Mouse (Mus musculus): ENCODE measurements around the gene Vwa7. TPM values are rescaled to one million over a fixed set of nuclear protein-coding genes. Genes with fewer than 3 reads are reported as not detected.
"Not testable (repeated sequence)": the region's sequence is repeated elsewhere in the genome, so short reads cannot be mapped to it uniquely, and the experiment has no call there.

Gene Vwa7
- polyA plus RNA-seq, 1 experiment from 2014 or later, result 0.13 TPM

DNA sequence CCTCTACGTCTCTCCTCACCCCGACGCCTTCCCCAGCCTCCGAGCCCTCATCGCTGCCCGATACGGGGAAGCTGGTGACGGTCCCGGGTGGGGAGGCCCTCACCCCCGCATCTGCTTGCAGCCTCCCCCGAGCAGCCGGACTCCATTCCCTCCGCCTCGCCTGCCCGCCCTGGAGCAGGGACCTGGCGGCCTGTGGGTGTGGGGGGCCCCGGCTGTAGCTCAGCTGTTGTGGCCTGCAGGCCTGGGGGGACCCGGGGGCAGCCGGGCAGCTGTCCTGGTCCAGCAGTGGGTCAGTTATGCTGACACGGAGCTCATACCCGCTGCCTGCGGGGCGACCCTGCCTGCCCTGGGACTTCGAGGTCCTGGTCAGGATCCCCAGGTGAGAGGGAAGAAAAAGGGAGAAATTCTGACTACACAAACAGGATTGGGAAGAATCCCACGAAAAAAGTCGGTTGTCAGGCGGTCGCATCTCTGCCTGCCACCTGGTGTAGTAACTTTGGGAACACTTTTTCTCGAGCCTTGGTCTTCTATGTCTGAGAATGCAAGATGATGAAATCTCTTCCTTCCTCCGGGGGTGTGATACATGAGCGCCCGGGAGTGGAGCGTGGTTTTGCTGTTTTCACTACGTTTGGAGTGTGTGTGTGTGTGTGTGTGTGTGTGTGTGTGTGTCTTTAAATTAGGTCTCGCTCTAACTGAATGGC is 14.8 kb upstream of the Vwa7 start:
- Histone ChIP-seq H3K27ac (peak overlapping the region; percentile 98), H3K36me3 (peaks cover 51% of the 10 kb centered on the region), H3K9me3 (no peaks in the 10 kb centered on the region), H3K27me3 (no peaks in the 10 kb centered on the region), H3K4me3 (replicated peaks) (peak overlapping the region; percentile 87), H3K9ac (replicated peaks) (peak overlapping the region; percentile 95), H3K4me2 (peak overlapping the region; percentile 97), H3K4me1 (replicated peaks) (peaks cover 38% of the 10 kb centered on the region)
- WGBS, result under 1% methylated on average over 35 of the region's 35 CpGs
- ATAC-seq (ENCODE audit: insufficient number of reproducible peaks, insufficient read depth, low FRiP score, low TSS enrichment, low read depth), result peak; percentile 18; the same call in 1 of the 2 replicates

DNA sequence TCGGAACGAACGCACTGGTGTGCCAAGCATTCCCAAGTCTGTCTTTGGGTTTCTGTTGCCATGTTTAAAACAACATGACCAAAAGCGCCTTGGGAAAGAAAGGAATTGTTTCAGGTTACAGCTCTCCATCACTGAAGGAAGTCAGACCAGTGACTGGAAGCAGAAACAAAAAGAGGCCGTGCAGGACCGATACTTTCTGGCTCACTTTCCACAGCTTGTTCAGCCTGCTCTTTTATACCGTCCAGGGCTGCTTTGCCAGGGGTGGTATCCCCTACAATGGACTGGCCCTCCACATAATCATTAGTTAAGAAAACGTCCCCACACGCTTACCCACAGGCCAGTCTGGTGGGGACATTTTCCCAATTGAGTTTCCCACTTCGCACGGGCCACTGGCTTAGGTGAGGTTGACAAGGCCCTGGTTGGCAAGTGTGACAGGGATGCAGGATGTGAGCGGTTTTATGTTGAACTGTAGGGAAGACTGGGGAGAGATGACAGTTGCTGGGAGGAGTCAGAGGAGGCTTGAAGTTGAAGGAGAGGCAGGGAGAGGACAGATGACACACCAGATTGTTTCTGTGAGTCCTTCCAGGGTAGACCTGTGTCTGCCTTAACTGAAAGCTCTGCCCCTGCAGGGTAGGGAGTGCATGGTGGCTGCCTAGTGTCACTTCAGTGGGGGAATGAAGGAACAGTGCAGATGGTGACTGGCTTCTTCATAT is 14.1 kb upstream of the Vwa7 start:
- Histone ChIP-seq H3K36me3 (peaks cover 52% of the 10 kb centered on the region), H3K27ac (peak overlapping the region; percentile 98), H3K27me3 (no peaks in the 10 kb centered on the region), H3K9ac (replicated peaks) (peak overlapping the region; percentile 95), H3K4me3 (replicated peaks) (peak overlapping the region; percentile 87), H3K9me3 (no peaks in the 10 kb centered on the region), H3K4me1 (replicated peaks) (peaks cover 35% of the 10 kb centered on the region), H3K4me2 (peak overlapping the region; percentile 97)
- ATAC-seq (ENCODE audit: insufficient number of reproducible peaks, insufficient read depth, low FRiP score, low TSS enrichment, low read depth), result no peak
- 11% methylated on average over 12 of the region's 12 CpGs for WGBS

DNA sequence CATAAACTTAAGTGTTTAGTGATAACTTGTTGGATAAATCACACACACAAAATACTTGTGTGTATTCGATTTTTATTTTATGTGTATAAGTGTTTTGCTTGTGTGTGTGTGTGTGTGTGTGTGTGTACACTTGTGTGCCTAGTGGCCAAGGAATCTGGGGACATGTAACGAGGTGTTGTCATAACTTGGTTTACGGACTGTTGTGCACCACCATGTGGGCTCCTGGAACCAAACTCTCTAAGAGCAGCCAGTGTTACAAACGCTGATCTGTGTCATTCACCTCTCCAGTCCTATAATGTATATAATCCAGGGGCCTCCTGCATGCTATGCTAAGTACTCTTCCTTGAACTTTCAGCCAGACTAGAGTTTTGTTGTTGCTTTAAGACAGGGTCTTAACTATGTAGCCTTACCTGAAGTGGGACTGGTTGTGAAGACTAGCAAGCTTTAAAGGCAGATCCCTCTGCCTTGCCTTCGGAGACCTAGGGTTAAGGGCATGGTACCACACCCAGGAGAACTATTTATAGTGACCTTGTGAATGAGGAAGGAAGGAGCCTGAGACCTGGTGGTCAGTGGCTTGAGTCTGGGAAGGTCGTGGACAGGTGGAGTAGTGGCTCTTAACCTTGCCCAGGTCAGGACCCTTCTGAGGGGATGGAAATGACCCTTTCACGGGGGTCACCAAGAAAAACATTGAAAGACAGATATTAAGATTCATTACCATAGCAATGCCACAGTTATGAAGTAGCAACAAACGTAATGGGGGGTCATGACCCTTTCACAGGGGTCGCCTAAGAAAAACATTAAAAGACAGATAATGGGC is 13.1 kb upstream of the Vwa7 start:
- Histone ChIP-seq H3K4me3 (replicated peaks) (peak overlapping the region; percentile 87; the same call in 1 of the 2 replicates), H3K4me2 (peak overlapping the region; percentile 97), H3K27me3 (no peaks in the 10 kb centered on the region), H3K9ac (replicated peaks) (peak overlapping the region; percentile 95), H3K4me1 (replicated peaks) (peaks cover 35% of the 10 kb centered on the region), H3K27ac (no peak overlapping the region; the same call in 1 of the 2 replicates), H3K36me3 (peaks cover 52% of the 10 kb centered on the region), H3K9me3 (no peaks in the 10 kb centered on the region)
- ATAC-seq (ENCODE audit: insufficient number of reproducible peaks, insufficient read depth, low FRiP score, low TSS enrichment, low read depth), result no peak
- 63% methylated on average over 9 of the region's 9 CpGs for WGBS

DNA sequence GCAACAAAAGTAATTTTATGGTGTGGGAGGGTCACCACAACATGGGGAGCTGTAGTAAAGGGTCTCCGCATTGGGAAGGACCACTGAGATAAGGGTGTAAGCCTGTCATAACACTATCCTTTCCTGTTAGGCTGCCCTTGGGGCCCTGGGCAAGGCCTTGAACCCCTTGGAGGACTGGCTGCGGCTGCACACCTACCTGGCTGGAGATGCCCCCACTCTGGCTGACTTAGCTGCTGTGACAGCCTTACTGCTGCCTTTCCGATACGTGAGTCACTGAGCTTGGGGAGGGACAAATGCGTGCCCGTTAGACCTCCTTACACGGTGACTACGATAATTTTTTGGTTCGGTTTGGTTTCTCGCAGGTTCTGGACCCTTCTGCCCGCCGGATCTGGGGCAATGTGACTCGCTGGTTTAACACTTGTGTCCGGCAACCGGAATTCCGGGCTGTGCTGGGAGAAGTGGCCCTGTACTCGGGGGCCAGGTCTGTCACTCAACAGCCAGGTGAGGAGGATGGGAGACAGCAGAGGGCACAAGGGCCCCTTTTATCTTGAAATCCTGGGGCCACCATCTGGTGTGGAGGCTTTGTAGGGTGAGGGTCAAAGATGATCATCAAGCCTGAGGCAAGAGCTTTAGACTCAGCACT is 12.2 kb upstream of the Vwa7 start:
- Histone ChIP-seq H3K27ac (no peak overlapping the region), H3K9ac (replicated peaks) (no peak overlapping the region), H3K4me3 (replicated peaks) (no peak overlapping the region), H3K27me3 (no peaks in the 10 kb centered on the region), H3K4me1 (replicated peaks) (peaks cover 26% of the 10 kb centered on the region), H3K9me3 (no peaks in the 10 kb centered on the region), H3K4me2 (no peak overlapping the region), H3K36me3 (peaks cover 53% of the 10 kb centered on the region)
- no peak for ATAC-seq (ENCODE audit: insufficient number of reproducible peaks, insufficient read depth, low FRiP score, low TSS enrichment, low read depth)
- WGBS, result 94% methylated on average over 17 of the region's 17 CpGs

DNA sequence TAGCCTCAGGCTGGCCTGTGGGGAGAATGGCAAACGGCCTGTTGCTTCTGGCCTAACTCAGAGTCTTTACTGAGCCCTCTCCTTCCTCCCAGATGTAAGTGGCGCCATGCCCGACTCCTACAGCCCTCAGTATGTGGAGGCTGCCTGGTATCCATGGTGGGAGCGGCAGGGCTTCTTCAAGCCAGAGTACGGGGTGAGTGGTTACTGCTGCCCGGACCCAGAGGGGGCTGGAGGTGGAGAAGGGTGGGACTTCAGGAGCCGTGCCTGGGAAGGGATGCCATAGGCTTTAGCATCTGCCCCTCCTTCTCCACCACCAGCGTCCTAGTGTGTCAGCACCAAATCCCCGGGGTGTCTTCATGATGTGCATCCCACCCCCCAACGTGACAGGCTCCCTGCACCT is 11.2 kb upstream of the Vwa7 start:
- H3K27ac ChIP-seq, result no peak overlapping the region
- H3K36me3 ChIP-seq, result peaks cover 63% of the 10 kb centered on the region
- H3K9me3 ChIP-seq, result no peaks in the 10 kb centered on the region
- WGBS, result 92% methylated on average over 10 of the region's 10 CpGs
- no peak for ATAC-seq (ENCODE audit: insufficient number of reproducible peaks, insufficient read depth, low FRiP score, low TSS enrichment, low read depth)
- H3K4me1 ChIP-seq (replicated peaks), result peaks cover 17% of the 10 kb centered on the region
- H3K9ac ChIP-seq (replicated peaks), result no peak overlapping the region
- no peaks in the 10 kb centered on the region for H3K27me3 ChIP-seq
- no peak overlapping the region for H3K4me2 ChIP-seq
- no peak overlapping the region for H3K4me3 ChIP-seq (replicated peaks)

DNA sequence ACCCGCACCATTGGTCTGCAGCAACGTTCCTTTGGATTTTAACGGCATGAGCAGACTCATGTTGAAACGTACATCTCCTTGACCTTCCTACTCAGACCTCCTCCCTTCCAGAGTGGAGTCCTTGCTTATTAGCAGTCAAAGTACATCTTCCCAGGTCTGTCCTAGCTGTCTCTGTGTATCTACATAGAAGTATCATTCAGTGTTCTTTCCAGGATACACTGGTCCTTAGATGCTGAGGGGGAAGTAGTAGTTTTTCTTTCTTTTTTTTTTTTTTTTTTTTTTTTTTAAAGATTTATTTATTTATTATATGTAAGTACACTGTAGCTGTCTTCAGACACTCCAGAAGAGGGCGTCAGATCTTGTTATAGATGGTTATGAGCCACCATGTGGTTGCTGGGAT is 10.5 kb upstream of the Vwa7 start:
- H3K9me3 ChIP-seq; H3K9ac ChIP-seq (replicated peaks); H3K27me3 ChIP-seq; ATAC-seq (ENCODE audit: insufficient number of reproducible peaks, insufficient read depth, low FRiP score, low TSS enrichment, low read depth); H3K27ac ChIP-seq; H3K4me3 ChIP-seq (replicated peaks); H3K4me2 ChIP-seq: not testable (repeated sequence)
- Histone ChIP-seq H3K4me1 (replicated peaks) (peaks cover 17% of the 10 kb centered on the region), H3K36me3 (peaks cover 70% of the 10 kb centered on the region)
- WGBS, result 97% methylated on average over 4 of the region's 5 CpGs

DNA sequence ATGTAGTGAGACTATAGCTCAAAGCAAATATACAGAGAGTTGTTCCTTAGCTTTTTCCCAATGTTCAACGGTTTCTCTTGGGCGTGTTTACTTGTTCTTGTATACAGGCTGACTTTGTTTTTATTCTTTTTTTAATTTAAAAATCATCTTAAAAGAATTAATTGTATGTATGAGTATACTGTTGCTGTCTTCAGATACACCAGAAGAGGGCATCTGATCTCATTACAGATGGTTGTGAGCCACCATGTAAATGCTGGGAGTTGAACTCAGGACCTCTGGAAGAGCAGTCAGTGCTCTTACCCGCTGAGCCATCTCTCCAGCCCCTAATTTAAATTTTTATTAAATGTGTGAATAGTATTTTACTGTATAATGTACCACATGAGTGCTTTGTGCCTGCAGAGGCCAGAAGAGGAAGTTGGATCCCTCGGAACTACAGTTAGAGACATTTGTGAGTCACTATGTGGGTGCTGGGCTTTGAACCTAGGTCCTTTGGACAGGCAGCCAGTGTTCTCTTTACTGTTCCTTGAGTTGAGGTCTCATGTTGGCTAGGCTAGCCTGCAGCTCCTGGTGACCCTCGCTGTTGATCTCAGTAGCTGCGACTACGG is 8.9 kb upstream of the Vwa7 start:
- WGBS, result 95% methylated on average over 7 of the region's 7 CpGs
- Histone ChIP-seq H3K9ac (replicated peaks) (no peak overlapping the region), H3K27me3 (no peaks in the 10 kb centered on the region), H3K4me3 (replicated peaks) (no peak overlapping the region), H3K27ac (no peak overlapping the region), H3K4me2 (no peak overlapping the region), H3K36me3 (peaks cover 86% of the 10 kb centered on the region), H3K9me3 (no peaks in the 10 kb centered on the region), H3K4me1 (replicated peaks) (peaks cover 11% of the 10 kb centered on the region)
- no peak for ATAC-seq (ENCODE audit: insufficient number of reproducible peaks, insufficient read depth, low FRiP score, low TSS enrichment, low read depth)

DNA sequence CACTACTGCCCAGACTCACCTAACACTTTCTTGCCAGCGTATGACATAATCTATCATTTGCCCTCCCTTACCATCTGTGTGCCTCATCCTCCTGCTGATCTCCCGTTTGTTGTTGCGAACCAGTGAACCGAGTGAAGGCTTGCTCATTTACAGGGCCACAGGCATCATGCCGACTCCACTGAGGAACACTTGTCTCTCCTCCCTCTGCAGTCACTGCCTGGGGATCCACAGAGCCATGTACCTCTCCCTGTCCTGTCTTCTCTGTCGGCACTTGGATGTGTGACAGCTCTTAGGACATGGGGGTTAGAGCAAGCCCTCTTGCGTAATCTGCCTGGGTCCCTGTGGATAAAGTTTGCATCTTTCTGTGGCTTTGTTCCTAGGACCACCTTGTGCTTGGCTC is 6.8 kb upstream of the Vwa7 start:
- Histone ChIP-seq H3K4me3 (replicated peaks) (no peak overlapping the region), H3K27me3 (no peaks in the 10 kb centered on the region), H3K4me1 (replicated peaks) (no peaks in the 10 kb centered on the region), H3K36me3 (peaks cover 98% of the 10 kb centered on the region), H3K9ac (replicated peaks) (no peak overlapping the region), H3K27ac (no peak overlapping the region), H3K4me2 (no peak overlapping the region), H3K9me3 (no peaks in the 10 kb centered on the region)
- 93% methylated on average over 7 of the region's 7 CpGs for WGBS
- ATAC-seq (ENCODE audit: insufficient number of reproducible peaks, insufficient read depth, low FRiP score, low TSS enrichment, low read depth), result no peak

DNA sequence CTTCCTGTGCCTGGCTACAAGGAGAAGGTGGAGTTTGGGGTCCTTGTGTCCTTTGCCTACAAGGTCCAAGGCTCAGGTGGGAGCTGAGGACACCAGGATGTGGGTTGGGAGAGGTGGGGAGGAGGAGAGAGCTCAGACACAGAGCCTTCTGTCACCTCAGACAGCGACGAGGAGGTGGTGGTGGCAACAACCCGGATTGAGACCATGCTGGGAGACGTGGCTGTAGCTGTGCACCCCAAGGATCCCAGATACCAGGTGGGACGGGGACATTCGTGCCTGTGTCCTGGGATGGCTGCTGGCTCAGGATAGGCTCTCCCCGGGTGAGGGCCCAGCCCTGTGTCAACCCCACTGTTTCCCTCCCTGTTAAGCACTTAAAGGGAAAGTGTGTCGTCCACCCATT is 4.9 kb upstream of the Vwa7 start:
- H3K9ac ChIP-seq (replicated peaks), result 0 out of 2 replicates have a peak overlapping the region, but pooled peaks have one; percentile 8
- ATAC-seq (ENCODE audit: insufficient number of reproducible peaks, insufficient read depth, low FRiP score, low TSS enrichment, low read depth), result no peak
- no peak overlapping the region for H3K4me2 ChIP-seq
- no peaks in the 10 kb centered on the region for H3K27me3 ChIP-seq
- H3K36me3 ChIP-seq, result peaks cover 100% of the 10 kb centered on the region
- no peaks in the 10 kb centered on the region for H3K9me3 ChIP-seq
- H3K27ac ChIP-seq, result no peak overlapping the region
- WGBS, result 91% methylated on average over 8 of the region's 8 CpGs
- no peaks in the 10 kb centered on the region for H3K4me1 ChIP-seq (replicated peaks)
- H3K4me3 ChIP-seq (replicated peaks), result no peak overlapping the region

DNA sequence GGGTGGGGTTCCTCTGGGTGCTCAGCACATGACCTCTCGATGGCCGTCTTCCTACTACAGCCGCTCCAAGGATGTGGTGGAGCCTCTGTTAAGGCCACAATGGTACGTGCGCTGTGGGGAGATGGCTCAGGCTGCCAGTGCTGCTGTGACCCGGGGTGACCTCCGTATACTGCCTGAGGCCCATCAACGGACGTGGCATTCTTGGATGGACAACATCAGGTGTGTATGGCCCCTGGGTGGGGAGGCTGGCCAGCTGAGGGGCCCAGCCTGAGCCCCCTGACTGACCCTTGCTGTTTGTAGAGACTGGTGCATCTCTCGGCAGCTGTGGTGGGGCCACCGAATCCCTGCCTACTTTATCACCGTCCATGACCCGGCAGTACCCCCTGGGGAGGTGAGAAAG is 3.9 kb upstream of the Vwa7 start:
- no peak overlapping the region for H3K9ac ChIP-seq (replicated peaks)
- no peaks in the 10 kb centered on the region for H3K4me1 ChIP-seq (replicated peaks)
- no peak overlapping the region for H3K4me3 ChIP-seq (replicated peaks)
- no peak overlapping the region for H3K27ac ChIP-seq
- H3K9me3 ChIP-seq, result no peaks in the 10 kb centered on the region
- H3K36me3 ChIP-seq, result peaks cover 99% of the 10 kb centered on the region
- ATAC-seq (ENCODE audit: insufficient number of reproducible peaks, insufficient read depth, low FRiP score, low TSS enrichment, low read depth), result no peak
- 84% methylated on average over 13 of the region's 13 CpGs for WGBS
- no peaks in the 10 kb centered on the region for H3K27me3 ChIP-seq
- H3K4me2 ChIP-seq, result no peak overlapping the region
